Mouse (Mus musculus) forebrain, embryonic 13.5 days (tissue): ENCODE results near the gene Bhlhb9. TPM values are rescaled to one million over a fixed set of nuclear protein-coding genes. Genes with fewer than 3 reads are reported as not detected.
"Not testable (repeated sequence)": the region's sequence is repeated elsewhere in the genome, so short reads cannot be mapped to it uniquely, and the experiment has no call there.

Experiments
- ATAC-seq: fragments of 200-750 bp; cut with Nextera tagmentation; 2 replicates; pipeline ENCODE4 v1.8.0; 2017
- H3K27ac ChIP-seq: fragments of 300-500 bp; sonication (generic); 2 replicates; pipeline ENCODE4 v1.5.1; 2015; ENCODE audit warnings: inconsistent platforms, mild to moderate bottlenecking, moderate library complexity
- H3K27me3 ChIP-seq: fragments of 300-500 bp; sonication (generic); 2 replicates; pipeline ENCODE4 v1.6.1; 2015; ENCODE audit warnings: mild to moderate bottlenecking, inconsistent platforms
- H3K36me3 ChIP-seq: fragments of 300-500 bp; sonication (generic); 2 replicates; pipeline ENCODE4 v1.6.1; 2015; ENCODE audit warnings: mild to moderate bottlenecking, inconsistent platforms; ENCODE audit not compliant: poor library complexity, severe bottlenecking
- H3K4me1 ChIP-seq: fragments of 300-500 bp; sonication (generic); 2 replicates; pipeline ENCODE4 v1.6.1; 2015; ENCODE audit warnings: inconsistent platforms
- H3K4me2 ChIP-seq: fragments of 300-500 bp; sonication (generic); 2 replicates; pipeline ENCODE4 v1.6.1; 2015; ENCODE audit warnings: inconsistent platforms, mild to moderate bottlenecking, moderate library complexity
- H3K4me3 ChIP-seq: fragments of 300-500 bp; sonication (generic); 2 replicates; pipeline ENCODE4 v1.5.1; 2015; ENCODE audit warnings: mild to moderate bottlenecking, inconsistent platforms
- H3K9ac ChIP-seq: fragments of 300-500 bp; sonication (generic); 2 replicates; pipeline ENCODE4 v1.6.1; 2015; ENCODE audit warnings: mild to moderate bottlenecking, inconsistent platforms
- H3K9me3 ChIP-seq: fragments of 300-500 bp; sonication (generic); replicated peaks from 2 replicates; pipeline ENCODE4 v1.6.1; 2016; ENCODE audit warnings: inconsistent platforms
- WGBS: fragments of 180-500 bp; shearing (Covaris S2); methylation state at CpG from one replicate; pipeline ENCODE4 v1.1.7; 2015; 5-methylcytosine and 5-hydroxymethylcytosine counted together
- polyA plus RNA-seq: library from polyadenylated mRNA; unstranded; fragments of >200 nt; fragmentation: Nextera tagmentation; extraction: Ambion mirVana; gene quantifications from 2 replicates; pipeline ENCODE4 v1.2.1, GENCODE M21; 2015

The Bhlhb9 gene
- polyA plus RNA-seq, 1 experiment from 2014 or later = 79.4 TPM

DNA sequence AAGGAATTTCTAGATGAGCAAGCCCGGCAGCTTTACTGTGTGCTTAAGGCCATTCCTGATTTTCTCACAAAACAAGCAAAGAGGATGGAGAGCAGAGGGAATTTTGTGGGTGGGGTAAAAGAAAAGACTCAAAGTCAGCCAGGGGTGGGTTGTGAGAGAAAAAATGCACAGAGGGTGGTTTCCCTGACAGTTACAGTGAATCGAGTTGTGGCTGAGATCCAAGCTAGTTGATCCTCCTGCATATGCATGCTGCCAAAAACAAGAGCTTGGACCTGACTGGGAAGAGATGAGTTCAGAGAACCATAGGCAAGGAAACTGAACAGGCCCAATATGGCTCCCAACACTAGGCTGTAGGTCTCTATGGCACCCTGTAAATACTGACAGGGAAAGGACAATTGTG lies 40.5 kb downstream of the Bhlhb9 start:
- H3K9me3 ChIP-seq = no peaks in the 10 kb centered on the region
- H3K4me1 ChIP-seq = no peaks in the 10 kb centered on the region
- 0 out of 2 replicates have a peak, but pooled peaks cover 6% of the 10 kb centered on the region for H3K36me3 ChIP-seq
- no peak overlapping the region for H3K9ac ChIP-seq
- WGBS = 68% methylated on average over 2 of the region's 2 CpGs
- H3K27me3 ChIP-seq = no peaks in the 10 kb centered on the region
- no peak overlapping the region for H3K27ac ChIP-seq
- ATAC-seq = peak; percentile 2; the same call in 1 of the 2 replicates
- H3K4me2 ChIP-seq = peak overlapping the region; percentile 70; the same call in 1 of the 2 replicates
- no peak overlapping the region for H3K4me3 ChIP-seq

DNA sequence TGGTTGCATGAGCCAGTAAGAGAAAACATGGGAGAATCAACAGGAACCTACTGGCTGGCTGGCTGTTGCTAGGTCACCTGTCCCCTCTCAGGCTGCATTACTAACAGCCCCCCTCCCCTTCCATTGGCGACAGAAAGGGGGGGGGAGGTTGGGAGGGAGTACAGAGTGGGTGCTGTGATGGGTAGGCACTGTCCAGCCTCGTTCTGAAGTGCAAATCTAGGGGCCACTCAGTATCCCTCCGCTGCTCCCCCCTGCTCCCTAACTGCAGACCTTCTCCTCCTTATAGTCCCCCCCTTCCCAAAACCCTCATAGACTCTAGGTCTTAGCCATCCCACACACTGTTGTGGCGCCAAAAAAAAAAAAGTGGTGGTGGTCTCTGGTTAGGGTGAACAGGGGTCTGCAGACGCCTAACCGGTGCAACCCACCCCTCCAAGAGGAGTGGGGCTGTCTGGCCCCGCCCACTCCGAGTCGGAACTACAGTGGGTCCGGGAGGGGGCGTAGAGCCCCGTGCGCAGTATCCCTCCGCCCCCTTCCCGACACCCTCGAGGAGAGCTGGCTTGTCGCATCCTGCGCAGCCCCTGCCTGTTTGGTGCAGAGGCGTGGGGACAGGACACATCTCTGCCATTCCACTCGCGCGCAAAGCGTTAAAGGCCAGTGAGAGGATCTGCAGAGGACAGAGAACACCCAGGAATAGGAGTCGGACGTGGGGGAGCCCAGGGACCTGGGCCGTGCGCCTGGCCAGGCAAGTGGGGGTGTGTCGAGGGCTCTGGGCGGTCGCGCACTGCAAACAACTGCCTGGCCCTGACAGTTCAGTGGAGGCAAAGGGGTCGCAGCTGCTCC lies 41.3 kb downstream of the Bhlhb9 start, which contains the start of gene Gprasp2:
Gene Gprasp2 (plus strand): TSS at position 514 of the 840 bp plus-strand sequence.
- WGBS = 28% methylated on average over 29 of the region's 32 CpGs
- Histone ChIP-seq H3K9ac (peak within 1 kb of the TSS; percentile 73), H3K4me3 (peak within 1 kb of the TSS; percentile 51), H3K4me2 (peak within 1 kb of the TSS; percentile 70), H3K27ac (peak within 1 kb of the TSS; percentile 40)
- not testable (repeated sequence) for H3K4me1 ChIP-seq, H3K27me3 ChIP-seq, H3K9me3 ChIP-seq, H3K36me3 ChIP-seq
- peak; percentile 94 for ATAC-seq

DNA sequence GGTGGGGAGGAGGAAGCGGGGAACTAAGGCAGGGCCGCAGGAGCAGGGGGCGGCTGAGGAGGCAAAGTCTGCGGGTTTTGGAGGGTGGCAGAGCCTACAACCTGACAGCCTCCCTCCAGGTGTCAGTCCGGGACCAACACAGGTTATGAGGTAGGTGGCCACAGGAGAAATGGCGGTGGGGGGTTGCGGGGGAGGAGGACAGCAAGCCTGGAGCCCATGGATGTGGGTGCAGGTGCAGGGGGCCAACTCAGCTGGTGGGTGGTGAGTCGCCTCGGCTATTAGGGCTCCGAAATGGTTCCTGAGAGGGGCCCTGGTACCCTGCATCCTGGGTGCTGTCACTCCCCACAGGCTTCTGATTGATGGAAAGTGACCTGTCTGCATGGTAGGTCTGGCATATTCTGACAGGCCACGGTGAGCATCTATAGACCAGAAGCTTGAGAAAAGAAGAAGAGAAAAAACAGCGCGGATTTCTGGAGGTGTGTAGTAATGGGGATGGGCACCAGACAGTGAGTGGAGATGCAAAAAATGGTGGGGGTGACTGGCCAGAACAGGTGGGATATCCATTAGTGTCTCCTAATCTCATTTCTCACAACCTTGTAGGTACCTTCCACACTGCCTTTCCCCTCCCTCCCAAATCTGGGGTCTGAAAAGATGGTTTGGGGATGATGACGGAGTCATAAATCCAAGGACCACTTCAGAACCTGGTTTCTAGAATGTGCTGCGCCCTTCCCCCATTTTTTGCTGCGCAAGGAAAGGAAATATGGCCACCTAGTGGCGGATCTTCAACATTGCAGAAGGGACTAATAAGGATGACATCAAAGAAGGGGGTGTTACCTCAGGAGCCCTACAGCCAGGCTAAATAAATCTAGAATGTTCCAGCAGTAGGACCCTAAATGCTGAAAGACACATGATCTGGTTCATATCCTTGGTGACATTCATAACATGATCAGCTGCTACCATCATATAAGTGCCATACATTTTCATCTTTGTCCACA lies 42.3 kb downstream of the Bhlhb9 start:
- peak; percentile 26 for ATAC-seq
- H3K36me3 ChIP-seq, H3K4me1 ChIP-seq, H3K27me3 ChIP-seq, H3K9me3 ChIP-seq: not testable (repeated sequence)
- peak overlapping the region; percentile 40 for H3K27ac ChIP-seq
- peak overlapping the region; percentile 73 for H3K9ac ChIP-seq
- peak overlapping the region; percentile 70 for H3K4me2 ChIP-seq
- WGBS = 20% methylated on average over 16 of the region's 17 CpGs
- H3K4me3 ChIP-seq = peak overlapping the region; percentile 51

DNA sequence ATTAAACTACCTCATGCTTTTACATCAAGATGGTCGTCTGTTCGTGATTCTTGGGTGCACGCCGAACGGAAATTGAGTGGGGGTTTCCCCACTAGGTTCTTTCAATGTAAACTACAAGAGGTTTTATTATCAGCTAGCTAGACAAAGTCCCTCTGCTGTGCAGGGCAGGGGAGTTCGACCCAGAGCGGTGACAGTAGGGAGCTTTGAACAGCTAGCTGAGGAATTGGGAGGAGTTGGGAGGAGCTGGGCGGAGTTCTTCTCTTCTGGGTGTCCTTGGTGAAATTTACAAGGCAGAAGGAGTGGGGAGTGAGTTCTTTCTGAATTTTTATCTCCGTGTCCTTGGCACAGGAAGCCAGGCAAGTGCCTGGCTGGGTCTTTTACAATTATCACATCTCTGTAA lies 69.4 kb downstream of the Bhlhb9 start:
- not testable (repeated sequence) for H3K36me3 ChIP-seq, H3K27me3 ChIP-seq, H3K27ac ChIP-seq, H3K4me2 ChIP-seq, H3K4me3 ChIP-seq, H3K4me1 ChIP-seq, ATAC-seq, H3K9me3 ChIP-seq, H3K9ac ChIP-seq
- 81% methylated on average over 9 of the region's 9 CpGs for WGBS

DNA sequence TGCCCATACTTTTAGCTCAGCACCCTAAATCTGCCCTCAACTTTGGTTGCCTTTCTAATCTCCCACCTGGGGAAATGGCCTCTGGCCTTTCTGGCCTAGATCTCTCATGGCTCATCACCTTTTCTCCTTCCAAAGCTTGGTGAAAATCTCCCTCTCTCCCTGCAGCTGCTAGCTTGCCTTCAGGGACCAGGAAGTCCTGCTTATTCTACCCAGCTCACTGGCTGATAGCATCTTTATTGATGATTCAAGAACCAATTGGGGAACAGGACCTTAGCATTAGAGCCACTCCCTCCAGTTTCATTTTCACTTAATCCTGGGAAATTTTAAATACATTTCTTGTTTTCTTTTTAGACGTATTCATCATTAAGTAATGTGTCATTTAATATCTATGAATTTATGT lies 79.3 kb downstream of the Bhlhb9 start:
- ATAC-seq = no peak
- WGBS = 80% methylated on average over 1 of the region's 1 CpGs
- Histone ChIP-seq H3K27ac (no peak overlapping the region), H3K9me3 (no peaks in the 10 kb centered on the region), H3K4me2 (no peak overlapping the region), H3K27me3 (no peaks in the 10 kb centered on the region), H3K4me3 (no peak overlapping the region), H3K36me3 (no peaks in the 10 kb centered on the region), H3K9ac (no peak overlapping the region), H3K4me1 (no peaks in the 10 kb centered on the region)

DNA sequence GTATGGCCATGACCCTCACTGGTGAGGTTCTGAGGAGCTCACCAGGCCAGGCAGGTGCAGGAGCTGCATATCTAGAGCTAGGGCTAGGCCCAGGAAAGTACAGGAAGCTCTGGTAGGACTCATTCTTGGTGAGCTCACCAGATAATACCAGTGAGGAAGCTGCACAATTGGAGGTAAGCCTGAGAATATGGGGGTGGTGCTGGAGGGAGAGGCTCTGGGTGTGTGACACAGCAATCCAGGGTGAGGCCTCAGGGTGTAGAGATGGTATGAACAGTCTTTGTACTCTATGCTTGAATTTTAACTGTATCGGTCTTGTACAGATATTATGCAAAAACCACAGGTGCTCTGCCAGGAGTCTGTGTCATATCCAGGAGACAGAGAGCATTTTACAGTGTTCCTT lies 82.2 kb downstream of the Bhlhb9 start:
- Histone ChIP-seq H3K4me3 (no peak overlapping the region), H3K4me2 (no peak overlapping the region), H3K9me3 (no peaks in the 10 kb centered on the region), H3K27me3 (no peaks in the 10 kb centered on the region), H3K9ac (no peak overlapping the region), H3K36me3 (no peaks in the 10 kb centered on the region), H3K4me1 (no peaks in the 10 kb centered on the region), H3K27ac (no peak overlapping the region)
- ATAC-seq = no peak
- 88% methylated on average over 1 of the region's 1 CpGs for WGBS

DNA sequence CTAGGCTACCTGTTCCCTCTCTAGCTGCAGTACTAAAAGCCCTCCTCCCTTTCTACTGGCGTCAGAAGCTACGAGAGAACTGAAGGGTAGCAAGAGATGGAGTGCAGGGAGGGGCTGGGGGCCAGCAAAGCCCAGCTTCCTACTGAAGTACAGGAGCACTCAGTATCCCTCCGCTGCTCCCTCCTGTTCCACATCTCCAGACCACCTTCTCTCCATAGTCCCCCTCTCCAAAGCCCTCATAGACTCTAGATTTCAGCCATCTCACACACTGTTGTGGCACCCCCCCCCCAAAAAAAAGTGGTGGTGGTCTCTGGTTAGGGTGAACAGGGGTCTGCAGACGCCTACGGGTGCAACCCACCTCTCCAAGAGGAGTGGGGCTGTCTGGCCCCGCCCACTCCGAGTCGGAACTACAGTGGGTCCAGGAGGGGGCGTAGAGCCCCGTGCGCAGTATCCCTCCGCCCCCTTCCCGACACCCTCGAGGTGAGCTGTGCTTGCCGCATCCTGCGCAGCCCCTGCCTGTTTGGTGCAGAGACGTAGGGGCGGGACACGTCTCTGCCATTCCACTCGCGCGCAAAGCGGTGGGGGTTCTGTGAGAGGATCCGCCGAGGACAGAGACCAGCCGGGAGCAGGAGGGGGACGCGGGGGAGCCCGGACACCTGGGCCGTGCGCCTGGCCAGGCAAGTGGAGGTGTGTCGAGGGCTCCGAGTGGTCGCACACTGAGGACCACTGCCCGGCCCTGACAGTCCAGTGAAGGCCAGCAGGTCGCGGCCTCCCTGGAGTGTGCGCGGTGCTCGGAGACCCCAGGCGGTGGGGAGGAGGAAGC lies 88.2 kb downstream of the Bhlhb9 start:
- no peaks in the 10 kb centered on the region for H3K9me3 ChIP-seq
- H3K4me2 ChIP-seq = peak overlapping the region; percentile 62
- no peaks in the 10 kb centered on the region; the same call in 1 of the 2 replicates for H3K4me1 ChIP-seq
- H3K27ac ChIP-seq = peak overlapping the region; percentile 80
- peaks cover 30% of the 10 kb centered on the region for H3K36me3 ChIP-seq
- WGBS = 16% methylated on average over 32 of the region's 41 CpGs
- H3K9ac ChIP-seq = peak overlapping the region; percentile 84
- peak overlapping the region; percentile 66 for H3K4me3 ChIP-seq
- no peaks in the 10 kb centered on the region for H3K27me3 ChIP-seq
- peak; percentile 99 for ATAC-seq

DNA sequence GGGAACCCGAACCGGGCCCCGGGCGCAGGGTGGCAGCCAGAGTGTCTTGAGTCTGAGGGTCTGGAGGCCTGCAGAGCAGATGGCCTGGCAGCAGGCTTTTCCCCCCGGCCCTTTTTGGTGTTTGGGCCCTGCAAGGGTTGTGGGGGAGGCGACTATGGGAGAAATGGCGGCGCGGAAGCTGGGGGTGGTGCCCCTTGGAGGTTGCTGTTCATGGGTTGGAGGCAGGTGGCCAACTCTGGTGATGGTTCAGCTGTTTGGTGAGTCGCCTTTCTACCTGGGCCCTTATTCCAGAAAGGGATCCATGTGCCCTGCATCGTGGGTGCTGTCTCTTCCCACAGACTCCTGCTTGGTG lies 88.8 kb downstream of the Bhlhb9 start:
- H3K9me3 ChIP-seq = no peaks in the 10 kb centered on the region
- WGBS = 21% methylated on average over 10 of the region's 11 CpGs
- ATAC-seq = no peak; the same call in 1 of the 2 replicates
- no peaks in the 10 kb centered on the region; the same call in 1 of the 2 replicates for H3K4me1 ChIP-seq
- H3K4me2 ChIP-seq = peak overlapping the region; percentile 62
- H3K9ac ChIP-seq = peak overlapping the region; percentile 84
- H3K27me3 ChIP-seq = no peaks in the 10 kb centered on the region
- H3K27ac ChIP-seq = peak overlapping the region; percentile 80
- peaks cover 30% of the 10 kb centered on the region for H3K36me3 ChIP-seq
- H3K4me3 ChIP-seq = peak overlapping the region; percentile 66

DNA sequence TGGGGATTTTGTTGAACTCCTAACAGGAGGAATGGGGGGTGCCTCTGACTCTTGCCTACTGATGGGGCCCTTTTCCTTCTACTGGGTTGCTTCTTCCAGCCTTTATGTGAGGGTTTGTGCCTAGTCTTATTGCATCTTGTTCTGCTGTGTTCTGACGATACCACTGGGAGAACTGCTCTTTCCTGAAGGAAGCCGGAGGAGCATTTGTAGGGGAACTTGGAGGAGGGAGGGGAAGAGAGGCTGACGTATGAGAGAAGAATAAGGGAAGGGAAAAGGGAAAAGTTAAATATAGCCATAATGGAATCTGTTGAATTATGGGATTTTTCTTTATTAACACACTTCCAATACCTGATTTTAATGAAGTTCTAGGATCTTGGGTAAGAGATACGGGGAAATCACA lies 119.2 kb downstream of the Bhlhb9 start:
- H3K4me2 ChIP-seq = no peak overlapping the region
- no peak overlapping the region for H3K4me3 ChIP-seq
- H3K27ac ChIP-seq = no peak overlapping the region
- no peak for ATAC-seq
- no peaks in the 10 kb centered on the region for H3K4me1 ChIP-seq
- H3K27me3 ChIP-seq = no peaks in the 10 kb centered on the region
- no peak overlapping the region for H3K9ac ChIP-seq
- H3K9me3 ChIP-seq = no peaks in the 10 kb centered on the region
- H3K36me3 ChIP-seq = no peaks in the 10 kb centered on the region
- WGBS = 85% methylated on average over 4 of the region's 4 CpGs

DNA sequence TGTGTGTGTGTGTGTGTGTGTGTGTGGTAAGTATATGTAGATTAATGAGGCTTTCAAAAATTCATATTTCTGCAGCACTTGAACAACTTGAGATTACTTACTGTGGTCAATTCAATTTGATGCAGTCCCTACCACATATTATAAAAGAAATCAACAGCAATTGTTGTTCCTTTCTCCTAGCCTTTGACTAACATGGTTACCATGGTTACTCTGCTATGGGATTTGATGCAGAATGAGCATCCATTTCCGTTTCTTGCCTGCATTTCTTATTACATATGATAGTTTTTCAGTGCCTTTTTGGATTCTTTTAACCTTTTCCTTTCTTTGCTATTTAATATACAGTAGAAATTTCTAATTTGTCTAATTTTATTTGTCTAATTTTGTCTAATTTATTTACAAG lies 119.7 kb downstream of the Bhlhb9 start:
- H3K36me3 ChIP-seq = no peaks in the 10 kb centered on the region
- H3K27ac ChIP-seq = no peak overlapping the region
- no peak overlapping the region for H3K4me3 ChIP-seq
- no peaks in the 10 kb centered on the region for H3K9me3 ChIP-seq
- no peak overlapping the region for H3K9ac ChIP-seq
- WGBS = 24% methylated on average over 1 of the region's 1 CpGs
- no peak overlapping the region for H3K4me2 ChIP-seq
- no peaks in the 10 kb centered on the region for H3K4me1 ChIP-seq
- peak; percentile 41; the same call in 1 of the 2 replicates for ATAC-seq
- H3K27me3 ChIP-seq = no peaks in the 10 kb centered on the region

DNA sequence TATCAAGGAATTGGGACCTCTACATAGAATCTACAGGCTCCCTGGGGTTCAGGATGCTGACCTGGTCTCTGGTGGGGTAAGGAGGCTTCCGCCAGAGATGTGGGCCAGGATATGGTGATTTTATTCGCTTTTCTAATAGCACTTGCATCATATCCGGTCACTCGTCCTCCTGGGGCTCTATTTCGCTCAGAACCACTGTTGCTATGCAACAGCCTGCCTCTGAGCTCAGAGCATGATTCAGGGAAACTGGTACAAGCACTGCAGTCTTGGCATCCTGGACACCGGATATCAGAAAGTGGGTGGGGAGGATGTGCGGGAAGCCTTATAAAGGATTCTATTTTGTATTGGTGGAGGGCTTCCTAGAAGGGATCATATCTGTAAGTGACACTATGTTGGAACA lies 124.8 kb downstream of the Bhlhb9 start:
- Histone ChIP-seq H3K9ac (no peak overlapping the region), H3K27me3 (no peaks in the 10 kb centered on the region), H3K4me1 (no peaks in the 10 kb centered on the region), H3K36me3 (no peaks in the 10 kb centered on the region), H3K4me2 (no peak overlapping the region), H3K9me3 (no peaks in the 10 kb centered on the region), H3K4me3 (no peak overlapping the region), H3K27ac (no peak overlapping the region)
- ATAC-seq = no peak
- WGBS = 76% methylated on average over 7 of the region's 7 CpGs
